Mouse (Mus musculus): ENCODE data around the gene Nabp2. TPM values are rescaled to one million over a fixed set of nuclear protein-coding genes. Genes with fewer than 3 reads are reported as not detected.
A peak's percentile ranks its signal among the peaks of the same experiment; 100 is the strongest.

Gene Nabp2
- total RNA-seq, 2 experiments from 2014 or later: 88.8 to 91.6 TPM

DNA sequence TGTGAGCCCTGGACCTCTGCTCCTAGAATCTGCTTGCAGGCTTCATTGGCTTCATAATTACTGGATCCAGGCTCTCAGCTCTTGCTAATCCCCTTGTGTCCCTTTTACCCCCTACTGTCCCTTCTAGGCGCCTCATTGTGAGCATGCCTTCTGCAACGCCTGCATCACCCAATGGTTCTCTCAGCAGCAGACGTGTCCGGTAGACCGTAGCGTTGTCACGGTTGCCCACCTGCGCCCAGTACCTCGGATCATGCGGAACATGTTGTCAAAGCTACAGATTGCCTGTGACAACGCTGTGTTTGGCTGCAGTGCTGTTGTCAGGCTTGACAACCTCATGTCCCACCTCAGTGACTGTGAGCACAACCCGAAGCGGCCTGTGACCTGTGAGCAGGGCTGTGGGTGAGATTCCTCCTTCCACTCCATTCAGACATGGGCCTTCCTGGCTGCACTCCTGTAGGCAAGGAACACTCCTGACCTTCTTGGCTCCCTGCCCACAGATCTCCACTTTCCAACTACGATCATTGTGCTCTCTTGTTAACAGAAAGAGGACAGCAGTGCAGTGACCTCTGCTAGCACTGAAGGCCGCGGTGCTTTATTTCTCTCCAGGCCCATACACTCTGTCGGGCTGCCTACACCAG, 24.0 kb upstream of the Nabp2 start:
- intact Hi-C loops (cut with DNase I): no loop called here
- DNase-seq (ENCODE audit: low spot score in 2 of 2): no peak

GRCm38 (mm10) chr10:128434681-128435080, 23.4 kb upstream of the Nabp2 start:
- intact Hi-C loops (cut with DNase I): no loop called here
- DNase-seq (ENCODE audit: low spot score in 2 of 2): no peak

DNA sequence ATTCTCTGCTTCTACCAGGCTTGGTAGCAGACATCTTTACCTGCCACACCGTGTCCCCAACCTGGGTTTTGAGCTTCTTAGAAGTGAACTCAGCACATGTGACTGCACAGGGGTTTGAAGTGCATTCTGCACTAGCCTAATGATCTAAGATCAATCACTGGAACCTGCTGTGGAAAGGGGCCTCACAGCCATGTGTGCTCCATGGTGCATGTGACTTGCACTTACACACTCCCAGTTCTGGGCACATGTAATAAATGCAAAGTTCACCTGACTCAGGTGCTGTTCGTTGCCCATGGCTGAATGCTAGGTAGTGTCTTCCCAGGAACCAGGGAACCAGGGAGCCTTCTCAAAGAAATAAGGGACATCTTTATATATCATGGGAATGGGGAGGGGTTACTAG, 22.1 kb upstream of the Nabp2 start:
- DNase-seq (ENCODE audit: low spot score in 2 of 2): no peak
- intact Hi-C loops (cut with DNase I): no loop called here

DNA sequence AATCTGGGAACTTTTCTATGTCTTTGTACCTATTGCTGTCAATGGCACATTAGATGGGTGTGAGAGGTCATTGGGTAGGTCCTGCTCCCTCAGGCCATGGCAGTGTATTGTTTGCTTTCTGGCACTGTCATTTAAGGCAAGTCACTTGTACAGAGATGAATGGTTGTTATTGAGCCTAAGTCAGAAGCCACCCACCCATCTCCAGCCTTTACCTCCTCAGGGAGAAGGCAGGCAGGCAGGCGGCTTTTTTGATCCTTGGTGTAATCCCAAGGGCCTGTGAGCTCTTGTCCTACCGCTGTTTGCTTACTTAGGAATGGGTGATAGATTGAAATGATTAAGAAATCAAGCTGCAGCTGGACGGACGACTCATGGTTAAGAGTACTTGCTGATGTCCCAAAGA, 18.2 kb upstream of the Nabp2 start:
- DNase-seq (ENCODE audit: low spot score in 2 of 2): no peak
- intact Hi-C loops (cut with DNase I): no loop called here

GRCm38 (mm10) chr10:128429052-128429451, 17.8 kb upstream of the Nabp2 start:
- intact Hi-C loops (cut with DNase I): no loop called here
- DNase-seq (ENCODE audit: low spot score in 2 of 2): no peak

DNA sequence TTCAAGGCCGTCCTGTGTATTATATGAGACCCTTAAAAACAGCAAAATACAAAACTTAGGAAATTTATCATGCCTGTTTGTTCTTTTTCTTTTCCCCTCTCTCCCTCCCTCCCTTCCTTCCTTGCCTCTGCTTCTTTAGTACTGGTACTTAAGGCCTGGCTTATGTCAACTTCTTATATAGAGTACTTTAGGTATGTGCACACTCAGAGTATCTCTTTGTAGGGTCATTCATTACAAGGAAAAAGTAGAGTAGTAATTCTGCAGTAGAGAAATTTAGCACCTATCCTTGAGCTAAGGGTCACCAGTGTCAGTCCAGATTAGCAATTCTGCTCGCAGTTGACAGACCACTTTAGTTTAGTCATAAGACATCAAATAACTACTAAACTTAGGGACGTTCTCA, 14.0 kb upstream of the Nabp2 start:
- intact Hi-C loops (cut with DNase I): no loop called here
- DNase-seq (ENCODE audit: low spot score in 2 of 2): no peak

- no peak for DNase-seq (ENCODE audit: low spot score in 2 of 2)
- intact Hi-C loops (cut with DNase I): no loop called here
These were observed 13.3 kb upstream of the Nabp2 start for GRCm38 (mm10) chr10:128424604-128425003.

GRCm38 (mm10) chr10:128422426-128422825, 11.1 kb upstream of the Nabp2 start:
- no peak for DNase-seq (ENCODE audit: low spot score in 2 of 2)
- intact Hi-C loops (cut with DNase I): no loop called here

GRCm38 (mm10) chr10:128414848-128415247, 3.6 kb upstream of the Nabp2 start:
- intact Hi-C loops (cut with DNase I): no loop called here
- DNase-seq (ENCODE audit: low spot score in 2 of 2): no peak

GRCm38 (mm10) chr10:128413076-128413475, 1.8 kb upstream of the Nabp2 start:
- intact Hi-C loops (cut with DNase I): no loop called here
- no peak for DNase-seq (ENCODE audit: low spot score in 2 of 2)

- intact Hi-C loops (cut with DNase I): no loop called here
These were observed 1.3 kb upstream of the Nabp2 start for GRCm38 (mm10) chr10:128412558-128412957.

DNA sequence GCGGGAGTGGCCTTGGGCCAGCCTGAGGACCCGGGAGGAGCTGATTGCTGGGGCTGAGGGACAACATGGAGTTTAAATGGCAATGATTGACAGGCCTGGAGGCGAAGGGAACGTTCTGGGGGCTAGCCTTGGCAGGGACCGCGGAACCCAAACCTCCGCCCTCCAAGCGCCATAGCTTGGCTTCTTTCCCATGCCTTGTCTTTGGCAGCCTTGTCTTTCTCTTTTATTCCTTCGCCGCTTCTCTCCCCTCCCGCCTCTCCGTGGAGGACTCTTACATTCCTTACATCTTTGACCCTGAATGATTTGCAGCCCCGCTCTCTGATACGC, 726 bp upstream of the Nabp2 start:
- intact Hi-C loops (cut with DNase I): no loop called here
- peak in 1 of 2 experiments; percentile 48 for DNase-seq (ENCODE audit: low spot score in 2 of 2)

More at GRCm38 (mm10) chr10:128412558-128412957, 1.3 kb upstream of the Nabp2 start:
- no peak for DNase-seq (ENCODE audit: low spot score in 2 of 2)

GRCm38 (mm10) chr10:128410560-128410845, 789 bp downstream of the Nabp2 start:
- intact Hi-C loops (cut with DNase I): loop anchor here (2.0 kb wide), 1 partner anchor 48 kb away; the partner anchor contains the start of gene Smarcc2
- no peak for DNase-seq (ENCODE audit: low spot score in 2 of 2)

DNA sequence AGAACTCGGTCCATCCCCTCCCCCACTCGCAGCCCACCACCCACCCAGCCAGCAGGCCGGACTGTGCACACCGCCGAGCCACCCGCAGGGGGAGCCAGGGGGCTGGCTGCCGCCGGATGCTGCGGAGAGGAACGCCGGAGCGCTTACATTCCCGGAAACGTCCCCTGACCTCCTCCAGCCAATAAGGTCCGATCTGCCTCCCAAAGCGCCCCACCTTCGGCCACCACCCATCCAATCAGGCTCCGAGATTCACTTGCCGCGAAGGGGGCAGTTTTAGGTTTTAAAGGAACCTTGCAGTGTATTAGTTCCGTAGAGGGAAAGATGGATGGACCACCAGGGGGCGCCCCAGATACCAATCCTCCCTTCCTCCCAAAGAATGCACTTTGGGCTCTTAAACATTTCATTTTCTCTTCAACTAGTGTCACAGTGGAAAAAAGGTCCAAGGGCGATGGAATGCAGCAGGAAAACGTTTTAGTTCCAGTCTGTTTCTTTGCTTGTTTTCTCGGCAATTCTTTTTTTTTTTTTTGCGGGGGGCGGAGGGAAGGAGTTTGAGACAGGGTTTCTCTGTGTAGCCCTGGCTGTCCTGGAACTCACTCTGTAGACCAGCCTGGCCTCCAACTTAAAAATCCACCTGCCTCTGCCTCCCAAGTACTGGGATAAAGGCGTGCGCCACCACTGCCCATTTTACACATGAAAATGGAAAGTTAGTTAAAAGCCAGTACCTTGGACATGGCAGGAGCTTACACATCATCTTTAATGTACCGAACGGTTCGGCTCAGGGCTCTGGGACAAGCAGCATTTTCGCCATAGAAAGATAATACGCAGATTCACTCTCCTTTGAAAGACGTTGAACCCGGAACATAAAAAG, 1.4 kb downstream of the Nabp2 start:
- intact Hi-C loops (cut with DNase I): loop anchor here (2.0 kb wide), 2 partner anchors 33 to 49 kb away; partner anchors contain the start of genes Ankrd52 and Smarcc2

GRCm38 (mm10) chr10:128408591-128409535, 2.4 kb downstream of the Nabp2 start:
- peak; percentile 45 to 63 for DNase-seq (ENCODE audit: low spot score in 2 of 2)
- intact Hi-C loops (cut with DNase I): loop anchor here (2.0 kb wide), 1 partner anchor 32 kb away; the partner anchor contains the start of gene Ankrd52

More for the DNA sequence above, 1.4 kb downstream of the Nabp2 start:
- DNase-seq (ENCODE audit: low spot score in 2 of 2): peak; percentile 96 to 97

DNA sequence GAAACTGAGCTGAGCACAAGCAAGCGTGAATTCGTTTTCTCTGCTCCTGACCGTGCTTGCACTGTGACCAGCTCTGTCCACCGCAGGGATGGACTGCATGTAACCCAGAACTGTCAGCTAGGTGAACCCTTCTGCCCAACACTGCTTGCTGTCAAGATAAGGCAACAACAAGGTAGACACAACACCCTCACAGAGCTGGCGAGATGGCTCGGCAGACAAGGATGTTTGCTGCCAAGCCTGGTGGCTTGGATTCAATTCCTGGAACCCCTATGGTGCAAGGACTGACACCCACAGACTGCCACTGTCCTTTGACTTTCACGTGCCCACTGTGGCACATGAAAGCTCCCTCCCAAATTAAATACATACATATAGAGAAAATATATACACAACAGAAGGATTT, 7.4 kb downstream of the Nabp2 start:
- no peak for DNase-seq (ENCODE audit: low spot score in 2 of 2)
- intact Hi-C loops (cut with DNase I): no loop called here

- no peak for DNase-seq (ENCODE audit: low spot score in 2 of 2)
- intact Hi-C loops (cut with DNase I): no loop called here
These were observed 9.7 kb downstream of the Nabp2 start for GRCm38 (mm10) chr10:128401638-128402037.

DNA sequence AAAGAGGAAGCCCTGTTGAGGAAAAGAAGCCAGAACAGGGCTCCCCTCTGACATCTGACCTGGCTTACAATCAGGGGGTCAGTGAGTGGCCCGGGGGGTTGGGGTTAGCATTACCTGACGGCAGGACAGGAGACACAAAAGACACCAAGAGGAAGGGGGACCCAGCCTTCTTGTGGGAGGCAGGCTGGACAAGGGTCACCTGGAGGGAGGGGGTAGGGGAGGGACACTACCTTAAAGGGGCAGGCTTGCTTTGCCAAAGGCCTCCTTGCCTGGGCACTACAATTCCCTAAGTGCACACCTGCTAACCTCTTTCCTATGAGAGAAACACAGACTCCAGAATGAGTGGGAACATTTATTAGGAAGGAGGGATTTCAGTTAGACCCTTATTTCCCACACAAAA, 10.2 kb downstream of the Nabp2 start, which contains the start of gene Slc39a5:
TSS of gene Slc39a5 (minus strand) at position 174 of the 400 bp plus-strand sequence.
- DNase-seq (ENCODE audit: low spot score in 2 of 2): no peak
- intact Hi-C loops (cut with DNase I): no loop called here

DNA sequence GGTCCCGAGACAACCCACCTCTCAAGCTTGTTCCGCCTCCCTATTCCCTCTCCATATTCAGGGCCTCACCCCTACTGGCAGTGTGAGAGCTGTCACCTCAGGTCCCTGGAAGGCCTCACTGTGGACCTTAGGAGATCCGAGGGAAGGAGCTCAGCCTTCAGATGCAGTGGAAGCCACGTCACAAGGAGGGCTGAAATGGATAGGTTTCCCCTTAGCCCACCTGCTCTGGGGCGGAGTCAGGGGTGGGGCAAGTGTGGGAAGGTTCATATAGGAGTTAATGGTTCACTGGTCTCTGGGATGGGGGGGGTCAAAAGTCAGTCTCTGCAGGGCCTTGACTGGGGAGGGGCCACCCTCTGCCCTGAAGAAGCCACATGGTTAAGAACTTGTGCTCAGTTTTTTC, 11.0 kb downstream of the Nabp2 start:
- intact Hi-C loops (cut with DNase I): no loop called here
- no peak for DNase-seq (ENCODE audit: low spot score in 2 of 2)

GRCm38 (mm10) chr10:128397466-128397865, 13.8 kb downstream of the Nabp2 start:
- no peak for DNase-seq (ENCODE audit: low spot score in 2 of 2)
- intact Hi-C loops (cut with DNase I): no loop called here
